Mouse (Mus musculus) Patski (cell line): ENCODE results near the gene Pds5b. TPM values are rescaled to one million over a fixed set of nuclear protein-coding genes. Genes with fewer than 3 reads are reported as not detected.
"Not testable (repeated sequence)": the region's sequence is repeated elsewhere in the genome, so short reads cannot be mapped to it uniquely, and the experiment has no call there.

Source experiments
- ATAC-seq: fragments of 100-300 bp; one replicate; pipeline ENCODE4 v1.8.0; 2021
- CTCF ChIA-PET: fragments of 350-600 bp; sonication (Branson Sonifier 250); formaldehyde crosslinking; loops from one replicate; lab custom pipeline; 2022; ENCODE audit warnings: inconsistent platforms; lab: Charles Lee
- POLR2A ChIA-PET: fragments of 350-600 bp; sonication (Branson Sonifier 250); formaldehyde crosslinking; loops from one replicate; lab custom pipeline; 2022; ENCODE audit warnings: antibody characterized with exemption, inconsistent platforms; lab: Charles Lee
- DNase-seq: peaks from one replicate; pipeline ENCODE4 v3.0.0-alpha.2; 2011; ENCODE audit warnings: low read depth, low spot score
- H3K27me3 ChIP-seq: fragments of 371-371 bp; one replicate; pipeline ENCODE4 v1.5.1; 2021
- CTCF ChIP-seq: fragments of 100-300 bp; IDR thresholded peaks from one replicate; pipeline ENCODE4 v1.5.1; 2021
- in situ Hi-C: fragments of 300-500 bp; cut with MboI; formaldehyde crosslinking; loops from 3 replicates; pipeline ENCODE4 v1.11.1; 2018; ENCODE audit warnings: low pct_unique_long_range_greater_than_20kb, mixed read lengths
- polyA plus RNA-seq: library from polyadenylated mRNA; unstranded; gene quantifications from one replicate; pipeline ENCODE4 v1.2.3, GENCODE M21; 2021

Gene Pds5b
- polyA plus RNA-seq, 1 experiment from 2014 or later, result 35.1 TPM

- DNase-seq (no peak), ATAC-seq (no peak)
- ChIA-PET CTCF (interaction anchor here (0.7 to 3.6 kb wide), 6 partner anchors 8 to 223 kb away, joined by 3 to 17 read pairs (median 6); no protein-coding TSS in a partner anchor), POLR2A (no interaction called here)
- in situ Hi-C loops, result loop anchor here (5.0 to 25.0 kb wide), 2 partner anchors 217 to 502 kb away; no protein-coding TSS in a partner anchor
- TF ChIP-seq CTCF, result no peak
- H3K27me3 ChIP-seq, result no peaks in the 10 kb centered on the region
These were observed 8.8 kb upstream of the Pds5b start for GRCm38 (mm10) chr5:150664794-150665131.

GRCm38 (mm10) chr5:150665132-150665954 is 8.2 kb upstream of the Pds5b start:
- POLR2A ChIA-PET, result interaction anchor here (1.1 kb wide), 1 partner anchor 8 kb away, joined by 3 read pairs; no protein-coding TSS in a partner anchor
- ATAC-seq, result peak; percentile 98
- TF ChIP-seq CTCF, result peak; percentile 99
- CTCF ChIA-PET, result interaction anchor here (0.7 to 3.6 kb wide), 13 partner anchors 8 to 350 kb away, joined by 3 to 17 read pairs (median 3); no protein-coding TSS in a partner anchor
- in situ Hi-C loops, result loop anchor here (5.0 to 25.0 kb wide), 2 partner anchors 218 to 503 kb away; no protein-coding TSS in a partner anchor
- DNase-seq, result peak; percentile 100
- H3K27me3 ChIP-seq, result no peaks in the 10 kb centered on the region

GRCm38 (mm10) chr5:150666133-150666739 is 7.3 kb upstream of the Pds5b start, which contains the start of gene N4bp2l2:
N4bp2l2 (minus strand) TSS chr5:150666183.
- POLR2A ChIA-PET, result interaction anchor here (1.1 to 1.6 kb wide), 2 partner anchors 9 to 144 kb away, joined by 3 to 4 read pairs; partner anchors contain the start of gene Brca2
- DNase-seq, result not testable (repeated sequence)

GRCm38 (mm10) chr5:150668731-150669130 is 4.8 kb upstream of the Pds5b start:
- ChIA-PET CTCF (no interaction called here), POLR2A (no interaction called here)
- in situ Hi-C loops, result loop anchor here (5.0 to 25.0 kb wide), 2 partner anchors 221 to 506 kb away; no protein-coding TSS in a partner anchor
- TF ChIP-seq CTCF, result no peak
- ATAC-seq, result no peak
- no peaks in the 10 kb centered on the region for H3K27me3 ChIP-seq
- DNase-seq, result no peak

More at GRCm38 (mm10) chr5:150666133-150666739, 7.3 kb upstream of the Pds5b start, which contains the start of gene N4bp2l2:
- in situ Hi-C loops, result loop anchor here (5.0 to 25.0 kb wide), 2 partner anchors 219 to 504 kb away; no protein-coding TSS in a partner anchor
- CTCF ChIA-PET, result interaction anchor here (0.9 to 3.6 kb wide), 11 partner anchors 9 to 351 kb away, joined by 3 to 17 read pairs (median 4); no protein-coding TSS in a partner anchor
- not testable (repeated sequence) for ATAC-seq, H3K27me3 ChIP-seq

GRCm38 (mm10) chr5:150672343-150672742 is 1.2 kb upstream of the Pds5b start:
- CTCF ChIA-PET, result interaction anchor here (0.9 to 1.9 kb wide), 9 partner anchors 14 to 231 kb away, joined by 3 to 10 read pairs (median 3); no protein-coding TSS in a partner anchor
- in situ Hi-C loops, result loop anchor here (25.0 kb wide), 1 partner anchor 510 kb away; no protein-coding TSS in a partner anchor

GRCm38 (mm10) chr5:150673880-150674621 is 512 bp downstream of the Pds5b start:
- no peak for TF ChIP-seq CTCF
- DNase-seq, result no peak
- ATAC-seq, result peak; percentile 29
- ChIA-PET POLR2A (interaction anchor here (0.6 kb wide), 1 partner anchor 28 kb away, joined by 5 read pairs; no protein-coding TSS in a partner anchor), CTCF (interaction anchor here (0.7 to 1.9 kb wide), 10 partner anchors 11 to 699 kb away, joined by 3 to 10 read pairs (median 5); no protein-coding TSS in a partner anchor)
- in situ Hi-C loops, result loop anchor here (25.0 kb wide), 1 partner anchor 512 kb away; no protein-coding TSS in a partner anchor
- no peaks in the 10 kb centered on the region for H3K27me3 ChIP-seq

More at GRCm38 (mm10) chr5:150672343-150672742, 1.2 kb upstream of the Pds5b start:
- no peaks in the 10 kb centered on the region for H3K27me3 ChIP-seq
- no peak for DNase-seq
- ATAC-seq, result no peak
- POLR2A ChIA-PET, result no interaction called here
- no peak for TF ChIP-seq CTCF

- ATAC-seq, result no peak
- POLR2A ChIA-PET, result interaction anchor here (0.7 kb wide), 1 partner anchor 58 kb away, joined by 4 read pairs; no protein-coding TSS in a partner anchor
- TF ChIP-seq CTCF, result no peak
- DNase-seq, result no peak
- no peaks in the 10 kb centered on the region for H3K27me3 ChIP-seq
- in situ Hi-C loops, result loop anchor here (25.0 kb wide), 1 partner anchor 513 kb away; no protein-coding TSS in a partner anchor
- CTCF ChIA-PET, result interaction anchor here (1.4 to 1.5 kb wide), 2 partner anchors 13 to 17 kb away, joined by 4 to 5 read pairs; no protein-coding TSS in a partner anchor
These were observed 1.3 kb downstream of the Pds5b start for GRCm38 (mm10) chr5:150674866-150675265.

GRCm38 (mm10) chr5:150682862-150683261 is 9.3 kb downstream of the Pds5b start:
- ATAC-seq, H3K27me3 ChIP-seq, POLR2A ChIA-PET, DNase-seq, CTCF ChIA-PET: not testable (repeated sequence)
- in situ Hi-C loops, result loop anchor here (5.0 to 10.0 kb wide), 2 partner anchors 34 to 682 kb away; no protein-coding TSS in a partner anchor

GRCm38 (mm10) chr5:150690685-150691084 is 17.1 kb downstream of the Pds5b start:
- POLR2A ChIA-PET, result no interaction called here
- no peak for DNase-seq
- in situ Hi-C loops, result no loop called here

More at GRCm38 (mm10) chr5:150690685-150691084, 17.1 kb downstream of the Pds5b start:
- no peaks in the 10 kb centered on the region for H3K27me3 ChIP-seq
- ATAC-seq, result no peak
- TF ChIP-seq CTCF, result no peak
- CTCF ChIA-PET, result interaction anchor here (0.8 kb wide), 1 partner anchor 9 kb away, joined by 3 read pairs; no protein-coding TSS in a partner anchor
